Mouse (Mus musculus) lung, embryonic 16.5 days (tissue): ENCODE results near the gene Slc25a24. TPM values are rescaled to one million over a fixed set of nuclear protein-coding genes. Genes with fewer than 3 reads are reported as not detected.

Experiments
- ATAC-seq: fragments of 200-750 bp; cut with Nextera tagmentation; 2 replicates; pipeline ENCODE4 v1.8.0; 2017; ENCODE audit warnings: low read depth, mild to moderate bottlenecking, moderate library complexity
- H3K27ac ChIP-seq: fragments of 300-500 bp; sonication (generic); 2 replicates; pipeline ENCODE4 v1.5.1; 2014; ENCODE audit warnings: mild to moderate bottlenecking, control low read depth, low read length
- H3K27me3 ChIP-seq: fragments of 300-500 bp; sonication (generic); 2 replicates; pipeline ENCODE4 v1.6.1; 2014; ENCODE audit warnings: low read depth, low read length, mixed read lengths; ENCODE audit not compliant: control insufficient read depth, insufficient read depth
- H3K36me3 ChIP-seq: fragments of 300-500 bp; sonication (generic); 2 replicates; pipeline ENCODE4 v1.6.1; 2014; ENCODE audit warnings: low read length; ENCODE audit not compliant: control insufficient read depth, insufficient read depth
- H3K4me1 ChIP-seq: fragments of 300-500 bp; sonication (generic); replicated peaks from 2 replicates; pipeline ENCODE4 v1.6.1; 2014; ENCODE audit warnings: low read length, mixed read lengths; ENCODE audit not compliant: control insufficient read depth, insufficient read depth
- H3K4me2 ChIP-seq: fragments of 300-500 bp; sonication (generic); 2 replicates; pipeline ENCODE4 v1.6.1; 2014; ENCODE audit warnings: low read depth, low read length, control low read depth
- H3K4me3 ChIP-seq: fragments of 300-500 bp; sonication (generic); 2 replicates; pipeline ENCODE4 v1.5.1; 2014; ENCODE audit warnings: mild to moderate bottlenecking, low read length, control low read depth
- H3K9ac ChIP-seq: fragments of 300-500 bp; sonication (generic); 2 replicates; pipeline ENCODE4 v1.6.1; 2014; ENCODE audit warnings: low read length, control low read depth
- H3K9me3 ChIP-seq: fragments of 300-500 bp; sonication (generic); 2 replicates; pipeline ENCODE4 v1.6.1; 2016; ENCODE audit warnings: low read length; ENCODE audit not compliant: control insufficient read depth
- WGBS: fragments of 180-500 bp; shearing (Covaris S2); extraction: QIAGEN DNeasy Blood & Tissue Kit; methylation state at CpG from one replicate; pipeline ENCODE4 v1.1.7; 2014; 5-methylcytosine and 5-hydroxymethylcytosine counted together
- polyA plus RNA-seq: library from polyadenylated mRNA; unstranded; fragments of >200 nt; fragmentation: Nextera tagmentation; extraction: Ambion mirVana; gene quantifications from 2 replicates; pipeline ENCODE4 v1.2.1, GENCODE M21; 2015

The Slc25a24 gene
- polyA plus RNA-seq, 1 experiment from 2014 or later, result 30.7 TPM

DNA sequence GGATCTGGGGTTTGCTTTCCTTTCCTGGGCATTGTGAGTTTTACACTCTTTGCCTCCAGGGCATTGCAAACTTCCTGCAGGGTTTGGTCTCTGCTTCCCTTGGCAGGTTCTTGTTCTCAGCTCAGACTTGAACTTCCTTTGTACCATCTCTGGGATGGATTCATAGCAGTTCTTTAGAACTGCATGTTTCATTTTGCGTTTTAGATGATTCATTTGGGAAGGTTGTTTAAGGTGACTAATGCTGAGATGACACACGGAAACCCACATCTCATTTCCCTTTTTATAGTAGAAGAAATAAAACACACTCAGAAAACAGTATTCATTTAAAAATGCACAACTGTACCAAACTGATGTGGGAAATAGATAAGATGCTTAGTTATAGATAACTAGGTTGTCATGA lies 73.2 kb downstream of the Slc25a24 start:
- 80% methylated on average over 2 of the region's 2 CpGs for WGBS
- Histone ChIP-seq H3K27ac (no peak overlapping the region), H3K4me3 (no peak overlapping the region), H3K4me1 (no peaks in the 10 kb centered on the region), H3K9me3 (no peaks in the 10 kb centered on the region), H3K27me3 (no peaks in the 10 kb centered on the region), H3K9ac (no peak overlapping the region), H3K4me2 (no peak overlapping the region), H3K36me3 (no peaks in the 10 kb centered on the region)
- ATAC-seq, result no peak

DNA sequence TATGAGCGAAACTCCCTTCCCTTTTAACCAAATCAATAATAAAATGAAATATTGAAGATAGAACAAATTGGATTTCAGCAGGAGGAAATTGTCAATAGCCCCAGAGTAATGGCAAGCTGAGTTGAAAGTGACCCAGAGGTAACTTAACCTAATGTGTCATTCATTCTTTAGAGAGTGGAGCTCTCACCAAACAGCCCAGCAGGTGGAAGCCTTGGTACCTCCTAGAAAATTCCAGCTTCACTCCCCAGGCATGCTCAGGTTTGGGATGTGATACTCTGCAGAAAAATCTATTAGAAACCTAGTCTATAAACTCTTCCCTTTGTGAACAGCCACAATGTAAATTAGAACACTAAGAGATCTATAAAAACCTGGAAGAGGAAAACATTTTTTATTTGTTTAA lies 76.3 kb downstream of the Slc25a24 start:
- H3K4me1 ChIP-seq, result no peaks in the 10 kb centered on the region
- H3K27me3 ChIP-seq, result no peaks in the 10 kb centered on the region
- whole genome bisulfite sequencing, result 84% methylated on average over 1 of the region's 1 CpGs
- no peak overlapping the region for H3K27ac ChIP-seq
- no peaks in the 10 kb centered on the region for H3K9me3 ChIP-seq
- no peak for ATAC-seq
- H3K9ac ChIP-seq, result no peak overlapping the region
- no peak overlapping the region for H3K4me3 ChIP-seq
- no peak overlapping the region for H3K4me2 ChIP-seq
- H3K36me3 ChIP-seq, result no peaks in the 10 kb centered on the region

DNA sequence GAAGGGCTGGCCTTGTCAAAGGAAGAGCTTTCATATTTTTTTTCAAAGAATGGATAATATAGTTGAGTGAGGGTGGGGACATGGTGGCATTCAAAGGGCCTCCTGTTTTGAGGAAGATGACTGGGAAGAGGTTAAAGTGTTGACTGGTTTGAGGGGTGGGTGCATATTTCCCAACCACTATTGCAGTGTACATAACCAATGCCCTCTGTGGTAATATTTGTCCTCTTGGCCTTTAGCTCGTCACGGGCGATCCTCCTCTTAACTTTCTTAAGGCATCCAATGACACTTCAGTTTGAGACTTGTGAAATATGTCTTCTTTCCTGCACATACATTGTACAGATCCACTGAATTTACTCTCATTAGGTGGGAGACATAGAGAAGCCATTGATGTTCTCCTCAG lies 89.4 kb downstream of the Slc25a24 start:
- ATAC-seq, result no peak
- Histone ChIP-seq H3K4me1 (no peaks in the 10 kb centered on the region), H3K27ac (no peak overlapping the region), H3K9ac (no peak overlapping the region), H3K27me3 (no peaks in the 10 kb centered on the region), H3K4me3 (no peak overlapping the region), H3K4me2 (no peak overlapping the region), H3K36me3 (no peaks in the 10 kb centered on the region), H3K9me3 (no peaks in the 10 kb centered on the region)
- WGBS, result 75% methylated on average over 3 of the region's 3 CpGs

DNA sequence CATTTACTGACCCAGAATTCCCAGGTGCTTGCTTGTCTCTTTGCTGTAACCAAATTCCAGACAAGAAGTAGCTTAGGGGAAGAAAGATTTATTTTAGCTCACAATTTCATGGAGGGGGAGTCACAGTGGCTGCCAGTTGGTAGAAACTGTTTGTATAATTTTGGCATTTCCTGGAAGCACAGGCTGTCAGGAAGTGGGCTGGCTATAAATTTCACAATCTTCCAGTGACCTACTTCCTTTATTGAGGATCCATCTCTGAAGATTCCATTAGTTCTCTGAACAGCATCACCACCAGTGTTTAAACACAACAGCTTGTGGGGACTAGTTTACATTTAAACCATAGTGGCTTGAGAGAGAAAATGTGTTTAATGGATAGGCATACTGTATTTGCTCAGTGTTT lies 93.4 kb downstream of the Slc25a24 start:
- no peak for ATAC-seq
- Histone ChIP-seq H3K9ac (no peak overlapping the region), H3K4me3 (no peak overlapping the region), H3K27ac (no peak overlapping the region), H3K36me3 (no peaks in the 10 kb centered on the region), H3K4me2 (no peak overlapping the region), H3K4me1 (no peaks in the 10 kb centered on the region), H3K9me3 (no peaks in the 10 kb centered on the region), H3K27me3 (no peaks in the 10 kb centered on the region)

Other genes starting within 250 kb of the Slc25a24 start
- 0.82 and 1.1 TPM in 2 replicates for gene Fndc7, start 233.1 kb upstream of the Slc25a24 start, polyA plus RNA-seq
- 67.8 and 69.6 TPM in 2 replicates for gene Prpf38b, start 211.4 kb upstream of the Slc25a24 start, polyA plus RNA-seq
- 0.33 and 0.43 TPM in 2 replicates for gene Henmt1, start 183.3 kb upstream of the Slc25a24 start, polyA plus RNA-seq
- gene Gm9857, start 182.7 kb upstream of the Slc25a24 start, polyA plus RNA-seq, result not detected in 2 replicates
- gene Fam102b, start 95.5 kb upstream of the Slc25a24 start, polyA plus RNA-seq, result 5.5 and 6.0 TPM in 2 replicates
- gene Slc25a54, start 42.7 kb upstream of the Slc25a24 start, polyA plus RNA-seq, result not detected in 2 replicates
- gene Vav3, start 217.5 kb downstream of the Slc25a24 start, polyA plus RNA-seq, result 6.3 TPM in 2 replicates